Mouse (Mus musculus): ENCODE results near the gene Ppfibp1. TPM values are rescaled to one million over a fixed set of nuclear protein-coding genes. Genes with fewer than 3 reads are reported as not detected.

Gene Ppfibp1
- total RNA-seq, 2 experiments from 2014 or later = 11.1 to 21.0 TPM

- no peak for ATAC-seq (replicated peaks; ENCODE audit: poor library complexity, severe bottlenecking)
These were observed 90.9 kb downstream of the Ppfibp1 start for GRCm38 (mm10) chr6:146979115-146979744.

GRCm38 (mm10) chr6:146979953-146980352 is 91.7 kb downstream of the Ppfibp1 start:
- ATAC-seq (replicated peaks; ENCODE audit: poor library complexity, severe bottlenecking) = no peak

DNA sequence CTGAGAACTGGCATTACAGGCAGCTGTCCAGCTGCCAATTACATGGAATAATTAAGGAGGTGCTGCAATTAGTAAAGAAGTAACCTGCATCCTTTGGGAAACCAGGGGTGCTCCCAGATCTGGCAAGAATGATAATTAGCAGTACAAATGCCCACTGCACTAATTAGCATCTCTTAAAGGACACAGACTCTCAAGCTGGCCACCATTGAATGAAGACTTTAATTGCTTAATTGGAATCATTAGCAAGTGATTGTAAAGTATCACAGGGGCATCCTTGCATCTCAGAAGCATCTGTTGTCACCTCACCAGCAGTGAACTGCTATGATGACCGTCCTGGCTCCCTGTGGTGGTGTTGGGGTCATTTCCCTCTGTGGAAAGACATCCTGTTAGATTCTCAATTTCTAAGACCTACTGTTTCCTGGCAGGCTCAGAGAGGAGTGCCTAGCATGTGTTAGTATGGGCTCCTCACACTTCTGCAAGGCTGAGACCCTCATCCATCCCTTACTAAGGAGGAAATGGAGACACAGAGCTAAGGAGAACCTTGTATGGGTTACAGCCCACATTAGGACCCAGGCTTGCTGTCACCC is 93.1 kb downstream of the Ppfibp1 start:
- no peak for ATAC-seq (replicated peaks; ENCODE audit: poor library complexity, severe bottlenecking)

GRCm38 (mm10) chr6:146984569-146984968 is 96.3 kb downstream of the Ppfibp1 start:
- ATAC-seq (replicated peaks; ENCODE audit: poor library complexity, severe bottlenecking) = no peak

GRCm38 (mm10) chr6:146994236-146994635 is 105.9 kb downstream of the Ppfibp1 start:
- 0 out of 2 replicates have a peak, but pooled peaks have one; percentile 48 for ATAC-seq (replicated peaks; ENCODE audit: poor library complexity, severe bottlenecking)

DNA sequence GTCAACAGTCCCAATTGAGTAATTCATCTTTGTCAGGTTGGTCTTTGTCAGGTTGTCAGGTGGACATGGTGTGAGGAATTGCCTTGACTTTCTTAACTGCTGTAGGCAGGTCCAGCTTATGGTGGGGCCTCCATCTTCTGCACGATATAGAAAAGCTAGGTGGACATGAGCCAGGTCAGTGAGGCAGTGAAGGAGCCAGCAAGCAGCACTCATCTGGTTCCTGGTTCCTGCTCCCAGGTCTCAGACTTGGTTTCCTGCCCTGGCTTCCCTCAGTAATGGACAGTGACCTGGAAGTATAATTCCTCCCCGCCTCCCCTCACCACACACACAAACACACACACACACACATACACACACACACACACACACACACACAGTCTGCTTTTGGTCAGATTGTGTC is 107.1 kb downstream of the Ppfibp1 start:
- no peak for ATAC-seq (replicated peaks; ENCODE audit: poor library complexity, severe bottlenecking)

GRCm38 (mm10) chr6:146995878-146996277 is 107.6 kb downstream of the Ppfibp1 start:
- ATAC-seq (replicated peaks; ENCODE audit: poor library complexity, severe bottlenecking) = no peak

- no peak for ATAC-seq (replicated peaks; ENCODE audit: poor library complexity, severe bottlenecking)
These were observed 108.7 kb downstream of the Ppfibp1 start for GRCm38 (mm10) chr6:146997006-146997405.

DNA sequence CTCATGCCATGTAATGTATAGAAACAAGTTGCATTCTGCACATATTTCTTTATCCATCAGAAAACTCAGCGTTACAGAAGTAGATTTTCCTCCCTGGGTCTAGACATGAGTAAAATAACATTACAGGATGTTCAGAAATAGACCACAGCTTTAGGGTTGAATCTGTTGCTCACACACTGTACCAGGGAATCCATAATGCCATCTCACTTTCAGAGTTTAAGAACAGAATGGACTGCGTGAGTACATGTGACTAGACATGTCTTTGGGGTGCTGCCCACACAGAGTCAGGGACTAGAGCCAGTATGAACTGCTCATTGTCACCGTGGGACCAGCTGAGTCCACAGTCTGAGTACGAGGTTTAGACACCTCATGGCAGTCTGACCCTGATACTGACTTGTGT is 110.4 kb downstream of the Ppfibp1 start:
- ATAC-seq (replicated peaks; ENCODE audit: poor library complexity, severe bottlenecking) = no peak

DNA sequence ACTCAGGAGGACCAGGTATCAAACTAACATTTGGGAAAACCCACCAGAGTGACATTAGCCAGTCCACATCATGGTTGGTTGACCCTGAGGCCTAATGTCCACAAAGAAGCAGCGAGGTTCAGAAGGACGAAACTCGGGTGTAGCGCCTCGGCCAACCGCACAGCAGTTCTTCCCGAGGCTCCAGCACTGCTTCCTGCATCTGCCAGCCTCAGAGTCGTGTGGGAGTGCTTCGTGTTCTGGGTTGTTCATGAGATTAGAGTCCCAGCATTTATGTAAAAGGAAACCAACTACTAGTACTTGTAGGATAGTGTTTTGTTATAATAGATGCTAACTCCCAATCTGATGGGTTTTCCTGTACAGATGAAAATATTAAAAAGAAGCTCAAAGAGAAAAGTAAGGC is 111.0 kb downstream of the Ppfibp1 start:
- ATAC-seq (replicated peaks; ENCODE audit: poor library complexity, severe bottlenecking) = no peak

GRCm38 (mm10) chr6:146999755-147000154 is 111.5 kb downstream of the Ppfibp1 start:
- ATAC-seq (replicated peaks; ENCODE audit: poor library complexity, severe bottlenecking) = no peak

- peak; percentile 75 for ATAC-seq (replicated peaks; ENCODE audit: poor library complexity, severe bottlenecking)
These were observed 119.9 kb downstream of the Ppfibp1 start for GRCm38 (mm10) chr6:147008148-147008547.

GRCm38 (mm10) chr6:147010358-147010757 is 122.1 kb downstream of the Ppfibp1 start:
- no peak for ATAC-seq (replicated peaks; ENCODE audit: poor library complexity, severe bottlenecking)

DNA sequence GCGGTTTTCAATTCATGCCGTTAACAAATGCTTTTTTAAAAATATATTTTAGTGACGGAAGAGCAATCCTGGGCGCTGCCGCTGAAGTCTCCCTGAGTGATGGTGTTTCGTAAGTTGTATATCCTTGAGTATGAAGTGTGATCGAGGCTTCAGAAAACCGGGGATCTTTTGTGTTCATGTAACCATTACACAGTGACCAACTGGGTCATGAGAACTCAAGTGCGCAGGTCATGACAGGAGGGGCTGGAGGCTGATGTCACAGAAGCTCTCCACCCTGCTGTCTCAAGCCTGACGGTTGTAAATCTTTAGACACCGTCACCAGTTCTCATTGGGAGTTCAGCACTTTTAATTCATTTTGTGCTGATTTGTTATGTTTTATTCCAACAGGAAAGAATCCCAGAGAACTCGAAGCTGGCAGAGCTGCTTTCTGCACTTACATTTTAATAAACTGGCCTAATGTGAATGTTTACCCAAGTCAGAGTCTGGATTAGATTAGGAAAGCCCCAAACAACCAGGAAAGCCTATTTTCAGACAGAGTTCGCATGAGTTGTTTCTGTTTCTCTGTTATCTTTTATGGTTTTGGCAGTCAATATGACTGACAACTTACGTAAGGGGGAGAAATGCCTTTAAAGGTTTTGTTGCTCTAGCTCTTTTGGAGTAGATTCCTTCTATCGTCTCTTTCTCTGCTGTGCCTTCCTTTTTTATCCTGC is 122.7 kb downstream of the Ppfibp1 start:
- no peak for ATAC-seq (replicated peaks; ENCODE audit: poor library complexity, severe bottlenecking)

GRCm38 (mm10) chr6:147011555-147011954 is 123.3 kb downstream of the Ppfibp1 start:
- peak; percentile 74 for ATAC-seq (replicated peaks; ENCODE audit: poor library complexity, severe bottlenecking)

GRCm38 (mm10) chr6:147011977-147012376 is 123.7 kb downstream of the Ppfibp1 start:
- ATAC-seq (replicated peaks; ENCODE audit: poor library complexity, severe bottlenecking) = no peak

DNA sequence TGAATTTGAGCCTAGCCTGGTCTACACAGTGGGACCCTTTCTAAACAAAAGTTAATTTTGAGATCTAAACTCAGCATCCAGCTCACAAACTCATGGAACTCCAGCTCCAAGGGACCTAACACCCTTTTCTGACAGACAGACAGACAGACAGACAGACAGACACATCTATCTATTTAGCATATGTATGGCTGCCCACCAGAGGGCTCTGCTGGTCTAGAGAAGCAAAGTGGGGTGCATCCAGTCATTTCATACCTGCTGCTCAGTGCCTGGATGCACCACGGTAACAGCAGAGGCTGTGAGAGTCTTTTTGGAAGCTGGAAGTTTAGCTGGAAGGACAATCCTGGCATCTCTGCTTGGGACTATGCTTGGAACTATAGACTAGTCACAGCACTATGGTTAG is 125.3 kb downstream of the Ppfibp1 start:
- no peak for ATAC-seq (replicated peaks; ENCODE audit: poor library complexity, severe bottlenecking)

GRCm38 (mm10) chr6:147017906-147018305 is 129.6 kb downstream of the Ppfibp1 start:
- no peak for ATAC-seq (replicated peaks; ENCODE audit: poor library complexity, severe bottlenecking)

DNA sequence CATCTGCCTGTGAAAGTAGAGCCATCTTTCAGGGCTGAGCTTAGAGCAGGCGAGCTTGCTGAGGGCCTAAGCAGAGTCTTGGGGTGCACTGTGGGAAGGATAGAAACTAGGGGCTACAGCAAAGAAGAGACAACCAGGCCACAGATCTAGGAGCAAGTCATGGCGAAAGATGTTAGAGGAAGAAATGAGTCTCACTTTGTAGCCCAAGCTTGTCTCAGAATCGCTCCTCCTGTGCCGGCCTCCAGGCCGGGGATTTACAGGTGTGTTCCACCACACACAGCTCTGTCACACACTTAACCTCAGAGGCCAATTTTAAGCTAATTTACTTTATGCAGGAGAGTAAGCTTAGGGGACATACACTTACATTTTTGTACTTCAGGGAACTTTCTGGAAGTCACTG is 130.1 kb downstream of the Ppfibp1 start:
- ATAC-seq (replicated peaks; ENCODE audit: poor library complexity, severe bottlenecking) = no peak

DNA sequence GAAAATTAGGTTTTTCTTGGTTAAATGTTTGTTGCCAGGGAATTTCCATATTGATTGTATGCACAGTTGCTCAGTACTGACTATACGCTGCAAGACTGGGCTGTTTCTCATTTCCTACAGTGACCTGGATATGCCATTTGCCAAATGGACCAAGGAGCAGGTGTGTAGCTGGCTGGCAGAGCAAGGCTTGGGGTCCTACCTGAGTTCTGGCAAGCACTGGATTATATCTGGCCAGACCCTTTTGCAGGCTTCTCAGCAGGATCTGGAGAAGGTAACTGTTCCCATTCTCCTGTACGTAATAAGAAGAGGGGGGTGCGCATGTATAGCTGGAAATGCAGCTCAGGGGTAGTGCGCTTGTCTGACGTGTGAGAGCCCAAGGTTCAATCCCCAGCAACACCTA is 132.9 kb downstream of the Ppfibp1 start:
- ATAC-seq (replicated peaks; ENCODE audit: poor library complexity, severe bottlenecking) = no peak

- peak; percentile 44 for ATAC-seq (replicated peaks; ENCODE audit: poor library complexity, severe bottlenecking)
These were observed 134.3 kb downstream of the Ppfibp1 start for GRCm38 (mm10) chr6:147022375-147023132.
